Mouse (Mus musculus) hindbrain, embryonic 13.5 days (tissue): ENCODE results near the gene Pdgfc. TPM values are rescaled to one million over a fixed set of nuclear protein-coding genes. Genes with fewer than 3 reads are reported as not detected.
"Not testable (repeated sequence)": the region's sequence is repeated elsewhere in the genome, so short reads cannot be mapped to it uniquely, and the experiment has no call there.

Source experiments
- ATAC-seq: fragments of 200-750 bp; cut with Nextera tagmentation; 2 replicates; pipeline ENCODE4 v1.8.0; 2017; ENCODE audit warnings: moderate TSS enrichment; ENCODE audit not compliant: low FRiP score
- H3K27ac ChIP-seq: fragments of 300-500 bp; sonication (generic); 2 replicates; pipeline ENCODE4 v1.5.1; 2015; ENCODE audit warnings: inconsistent platforms, mild to moderate bottlenecking, moderate library complexity
- H3K27me3 ChIP-seq: fragments of 300-500 bp; sonication (generic); 2 replicates; pipeline ENCODE4 v1.6.1; 2015; ENCODE audit warnings: mild to moderate bottlenecking, inconsistent platforms
- H3K36me3 ChIP-seq: fragments of 300-500 bp; sonication (generic); 2 replicates; pipeline ENCODE4 v1.6.1; 2015; ENCODE audit warnings: mild to moderate bottlenecking, inconsistent platforms
- H3K4me1 ChIP-seq: fragments of 300-500 bp; sonication (generic); replicated peaks from 2 replicates; pipeline ENCODE4 v1.6.1; 2015; ENCODE audit warnings: inconsistent platforms
- H3K4me2 ChIP-seq: fragments of 300-500 bp; sonication (generic); 2 replicates; pipeline ENCODE4 v1.6.1; 2015; ENCODE audit warnings: inconsistent platforms, mild to moderate bottlenecking, moderate library complexity
- H3K4me3 ChIP-seq: fragments of 300-500 bp; sonication (generic); 2 replicates; pipeline ENCODE4 v1.5.1; 2015; ENCODE audit warnings: mild to moderate bottlenecking, inconsistent platforms
- H3K9ac ChIP-seq: fragments of 300-500 bp; sonication (generic); 2 replicates; pipeline ENCODE4 v1.6.1; 2015; ENCODE audit warnings: mild to moderate bottlenecking, inconsistent platforms
- H3K9me3 ChIP-seq: fragments of 300-500 bp; sonication (generic); 2 replicates; pipeline ENCODE4 v1.6.1; 2016; ENCODE audit warnings: inconsistent platforms
- WGBS: fragments of 180-500 bp; shearing (Covaris S2); methylation state at CpG from one replicate; pipeline ENCODE4 v1.1.7; 2015; 5-methylcytosine and 5-hydroxymethylcytosine counted together
- polyA plus RNA-seq: library from polyadenylated mRNA; unstranded; fragments of >200 nt; fragmentation: Nextera tagmentation; extraction: Ambion mirVana; gene quantifications from 2 replicates; pipeline ENCODE4 v1.2.1, GENCODE M21; 2015

Gene Pdgfc
- polyA plus RNA-seq, 1 experiment from 2014 or later, result 6.8 TPM

DNA sequence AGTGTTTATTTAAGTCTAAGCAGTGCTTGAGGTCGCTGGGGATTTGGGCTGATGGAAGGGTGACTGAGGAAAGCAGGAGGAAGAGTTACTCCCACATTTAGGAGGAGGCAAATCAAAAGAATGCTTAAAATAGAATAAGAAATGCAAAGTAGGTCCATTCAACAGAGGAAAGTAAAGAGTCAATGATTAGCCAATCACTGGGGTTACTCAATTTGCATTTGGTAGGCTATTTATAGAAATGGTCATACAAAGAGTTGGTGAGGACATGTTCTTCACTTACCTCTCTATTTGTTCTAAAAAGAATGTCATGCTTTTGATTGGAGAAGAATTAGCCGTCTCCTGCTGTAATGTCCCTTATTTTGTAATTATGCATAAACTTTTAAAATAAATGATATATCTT lies 90.8 kb downstream of the Pdgfc start:
- no peak for ATAC-seq
- H3K4me1 ChIP-seq, result no peaks in the 10 kb centered on the region
- H3K27ac ChIP-seq, result no peak overlapping the region

DNA sequence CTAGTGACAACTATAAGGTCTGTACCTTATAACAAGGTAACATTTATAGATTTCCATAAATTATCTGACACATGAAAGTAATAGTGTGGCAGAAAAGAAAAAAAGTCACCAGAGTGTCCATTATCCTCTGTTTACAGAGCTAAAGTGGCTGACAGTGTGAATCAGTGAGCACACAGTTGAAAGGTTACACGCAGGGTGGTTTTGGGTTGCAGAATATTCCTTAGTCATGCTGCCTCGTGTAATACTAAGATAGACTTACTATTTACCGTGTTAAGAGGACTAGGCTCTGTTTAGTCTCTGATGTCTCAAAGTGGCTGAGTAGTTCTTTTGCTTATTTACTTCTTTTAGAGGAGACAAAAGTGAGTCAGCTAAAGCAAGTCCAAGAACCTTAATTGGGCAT lies 100.8 kb downstream of the Pdgfc start:
- Histone ChIP-seq H3K27ac (no peak overlapping the region), H3K4me3 (no peak overlapping the region), H3K9ac (no peak overlapping the region), H3K27me3 (no peaks in the 10 kb centered on the region), H3K36me3 (no peaks in the 10 kb centered on the region), H3K4me2 (no peak overlapping the region), H3K4me1 (no peaks in the 10 kb centered on the region), H3K9me3 (no peaks in the 10 kb centered on the region)
- WGBS, result 87% methylated on average over 3 of the region's 3 CpGs
- no peak for ATAC-seq

More for the DNA sequence above, 90.8 kb downstream of the Pdgfc start:
- H3K9ac ChIP-seq, result no peak overlapping the region
- 51% methylated on average over 2 of the region's 2 CpGs for whole genome bisulfite sequencing
- no peak overlapping the region for H3K4me3 ChIP-seq
- H3K27me3 ChIP-seq, result no peaks in the 10 kb centered on the region
- no peaks in the 10 kb centered on the region for H3K36me3 ChIP-seq
- H3K9me3 ChIP-seq, result no peaks in the 10 kb centered on the region
- no peak overlapping the region for H3K4me2 ChIP-seq

DNA sequence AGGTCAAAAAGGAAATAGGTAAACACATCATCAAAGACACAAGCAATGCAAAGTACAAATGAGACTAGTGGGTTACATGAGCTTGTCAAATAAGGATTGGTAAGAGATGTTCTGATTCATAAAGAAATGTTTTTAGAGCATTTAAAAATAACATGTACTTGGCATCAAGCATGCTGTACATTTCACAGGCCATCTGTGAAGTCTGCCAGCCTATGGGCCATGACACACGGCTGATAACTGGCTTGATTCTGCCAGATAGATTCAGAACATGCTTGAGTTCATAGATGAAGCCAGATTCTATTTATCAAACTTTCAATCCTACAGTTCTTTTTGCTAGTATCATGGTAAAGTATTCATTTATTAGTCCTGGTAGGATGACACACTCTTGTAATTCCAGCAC lies 101.8 kb downstream of the Pdgfc start:
- H3K27ac ChIP-seq, H3K36me3 ChIP-seq, H3K9ac ChIP-seq, H3K9me3 ChIP-seq, H3K4me3 ChIP-seq, H3K27me3 ChIP-seq, H3K4me2 ChIP-seq, ATAC-seq, H3K4me1 ChIP-seq: not testable (repeated sequence)
- WGBS, result 84% methylated on average over 1 of the region's 1 CpGs

DNA sequence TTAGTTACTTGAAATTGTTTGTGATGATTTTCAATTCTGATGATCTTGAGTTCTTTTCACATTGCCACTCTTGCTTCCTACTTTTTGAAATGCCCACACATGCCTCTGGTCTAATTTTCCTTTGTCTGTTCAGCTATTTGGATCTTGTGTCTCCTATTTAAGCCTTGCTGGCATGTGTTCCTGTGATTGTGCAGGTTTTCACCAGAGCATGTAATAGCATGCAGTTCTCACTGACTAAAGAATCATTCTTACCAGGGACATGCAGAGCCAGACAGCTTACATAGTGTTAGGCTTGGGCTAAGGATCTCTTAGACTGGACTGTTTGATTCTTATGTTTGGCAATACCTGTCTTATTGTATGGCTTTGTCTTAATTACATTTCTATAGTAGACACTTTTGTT lies 107.5 kb downstream of the Pdgfc start:
- no peak overlapping the region for H3K4me3 ChIP-seq
- H3K27me3 ChIP-seq, result no peaks in the 10 kb centered on the region
- H3K4me2 ChIP-seq, result no peak overlapping the region
- H3K9ac ChIP-seq, result no peak overlapping the region
- H3K36me3 ChIP-seq, result no peaks in the 10 kb centered on the region
- no peak overlapping the region for H3K27ac ChIP-seq
- ATAC-seq, result no peak
- H3K4me1 ChIP-seq, result 0 out of 2 replicates have a peak, but pooled peaks cover 1% of the 10 kb centered on the region
- no peaks in the 10 kb centered on the region for H3K9me3 ChIP-seq

DNA sequence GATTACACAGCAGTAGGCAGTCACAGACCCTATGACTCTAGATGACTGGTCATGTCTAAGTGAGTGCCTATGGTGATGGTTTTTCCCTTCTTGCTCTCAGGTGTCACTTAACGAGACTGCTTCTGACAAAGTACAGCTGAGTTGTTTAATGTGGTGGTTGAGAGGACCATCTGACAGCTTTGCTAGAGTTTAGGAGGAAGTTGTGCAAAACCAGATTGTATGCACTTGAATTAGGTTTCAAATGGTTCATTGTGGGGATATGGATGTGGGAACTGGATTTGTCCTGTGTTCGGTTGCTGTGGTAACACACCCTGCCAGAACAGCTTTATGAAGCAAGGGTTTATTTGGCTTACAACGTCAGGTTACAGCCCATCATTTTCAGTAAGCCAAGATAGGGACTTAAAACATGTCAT lies 112.9 kb downstream of the Pdgfc start:
- 61% methylated on average over 3 of the region's 3 CpGs for WGBS
- Histone ChIP-seq H3K36me3 (no peaks in the 10 kb centered on the region), H3K9me3 (no peaks in the 10 kb centered on the region), H3K4me1 (0 out of 2 replicates have a peak, but pooled peaks cover 5% of the 10 kb centered on the region), H3K27me3 (no peaks in the 10 kb centered on the region), H3K27ac (no peak overlapping the region), H3K4me2 (no peak overlapping the region), H3K9ac (no peak overlapping the region), H3K4me3 (no peak overlapping the region)
- ATAC-seq, result no peak

DNA sequence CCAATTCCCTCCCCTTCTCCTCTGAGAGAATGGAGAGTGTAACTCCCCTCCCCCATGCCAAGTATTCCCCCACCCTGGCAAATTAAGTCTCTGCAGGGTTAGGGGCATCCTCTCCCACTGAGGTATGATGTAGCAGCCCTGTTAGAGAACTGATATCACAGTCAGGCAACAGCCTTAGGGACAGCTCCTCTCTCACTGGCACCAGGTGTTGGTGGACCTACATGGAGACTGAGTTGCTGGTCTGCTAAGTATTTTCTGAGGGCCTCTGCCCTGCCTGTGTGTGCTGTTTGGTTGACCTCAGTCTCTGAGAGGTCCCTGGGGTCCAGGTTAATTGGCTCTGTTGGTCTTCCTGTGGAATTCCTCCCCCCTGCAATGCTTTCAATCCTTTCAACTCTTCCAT lies 114.0 kb downstream of the Pdgfc start:
- ATAC-seq, result no peak
- H3K27me3 ChIP-seq, result no peaks in the 10 kb centered on the region
- no peak overlapping the region for H3K9ac ChIP-seq
- no peaks in the 10 kb centered on the region for H3K9me3 ChIP-seq
- H3K27ac ChIP-seq, result no peak overlapping the region
- no peak overlapping the region for H3K4me3 ChIP-seq
- 0 out of 2 replicates have a peak, but pooled peaks cover 5% of the 10 kb centered on the region for H3K4me1 ChIP-seq
- H3K36me3 ChIP-seq, result no peaks in the 10 kb centered on the region
- H3K4me2 ChIP-seq, result no peak overlapping the region

DNA sequence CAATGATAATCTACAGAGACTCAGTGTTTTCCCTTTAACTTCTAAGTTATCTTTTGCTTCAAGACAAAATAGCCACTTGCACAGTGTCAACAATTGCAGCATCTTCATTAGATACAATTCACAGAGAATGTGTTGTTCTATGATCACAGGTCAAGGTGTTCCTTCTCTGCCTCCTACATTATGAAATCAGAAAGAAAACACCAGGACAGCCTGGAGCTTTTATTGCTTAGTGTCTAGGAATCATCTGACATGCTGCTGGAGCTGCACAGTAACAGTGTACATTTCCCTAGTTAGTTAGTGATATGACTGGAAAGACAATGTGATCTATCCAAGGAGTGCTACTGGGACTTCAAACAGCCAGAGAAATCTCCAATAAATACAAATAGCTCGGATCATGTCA lies 118.2 kb downstream of the Pdgfc start:
- Histone ChIP-seq H3K36me3 (no peaks in the 10 kb centered on the region), H3K9me3 (no peaks in the 10 kb centered on the region), H3K27me3 (no peaks in the 10 kb centered on the region), H3K4me1 (no peaks in the 10 kb centered on the region), H3K9ac (no peak overlapping the region), H3K4me3 (no peak overlapping the region), H3K4me2 (no peak overlapping the region), H3K27ac (no peak overlapping the region)
- ATAC-seq, result no peak
- WGBS, result 73% methylated on average over 1 of the region's 1 CpGs

DNA sequence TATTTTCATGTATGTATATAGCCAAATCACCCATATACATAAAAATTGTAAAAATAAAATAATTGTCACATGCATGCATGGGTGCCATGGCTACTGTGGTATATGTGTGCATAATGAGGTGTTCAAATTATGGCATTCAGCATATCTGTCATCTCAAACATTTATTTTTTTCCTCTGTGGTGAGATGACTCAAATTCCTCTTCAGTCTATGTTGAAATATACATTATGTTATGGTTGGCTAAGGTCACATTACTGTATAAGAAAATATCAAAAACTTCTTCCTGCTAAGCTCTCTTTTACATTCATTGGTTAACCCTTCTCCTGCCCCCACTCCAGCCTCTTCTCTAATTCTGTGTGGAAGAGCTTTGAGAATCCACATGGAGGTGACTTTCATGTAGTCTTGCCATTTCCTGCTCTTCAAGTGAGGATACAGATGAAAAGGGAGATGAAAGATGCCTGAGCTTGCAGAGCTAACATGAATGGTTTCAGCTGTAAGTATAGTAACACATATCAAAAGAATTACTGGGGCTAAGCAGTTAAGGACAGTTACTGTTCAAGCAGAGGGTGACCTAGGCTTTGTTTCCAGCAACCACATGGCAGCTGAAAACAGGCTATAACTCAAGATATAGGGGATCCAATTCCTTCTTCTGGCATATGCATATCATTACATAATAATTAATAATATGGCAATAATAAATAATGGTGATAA lies 124.4 kb downstream of the Pdgfc start:
- H3K9me3 ChIP-seq, result no peaks in the 10 kb centered on the region
- no peaks in the 10 kb centered on the region for H3K4me1 ChIP-seq
- no peak for ATAC-seq
- no peak overlapping the region for H3K4me3 ChIP-seq
- no peaks in the 10 kb centered on the region for H3K36me3 ChIP-seq
- H3K27me3 ChIP-seq, result no peaks in the 10 kb centered on the region
- H3K27ac ChIP-seq, result no peak overlapping the region
- H3K9ac ChIP-seq, result no peak overlapping the region
- no peak overlapping the region for H3K4me2 ChIP-seq

DNA sequence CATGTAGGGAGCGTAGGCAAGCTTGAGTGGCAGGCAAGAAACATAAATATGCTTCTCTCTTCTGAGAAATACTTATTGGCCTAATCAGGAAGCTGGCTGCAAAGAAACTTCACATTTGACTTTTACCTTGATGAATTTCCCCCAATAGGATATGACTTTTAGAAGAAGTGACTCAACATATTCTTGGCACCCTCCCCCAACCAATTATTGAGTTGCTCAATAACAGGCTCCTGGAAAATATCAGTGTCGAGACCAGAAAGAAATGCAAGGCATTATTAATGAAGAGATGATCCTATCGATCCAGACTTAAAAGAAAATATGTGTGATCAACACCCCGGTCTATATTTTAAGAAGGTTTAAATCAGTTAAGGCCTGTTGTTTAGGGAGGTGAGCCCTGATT lies 125.9 kb downstream of the Pdgfc start:
- H3K9me3 ChIP-seq, result no peaks in the 10 kb centered on the region

DNA sequence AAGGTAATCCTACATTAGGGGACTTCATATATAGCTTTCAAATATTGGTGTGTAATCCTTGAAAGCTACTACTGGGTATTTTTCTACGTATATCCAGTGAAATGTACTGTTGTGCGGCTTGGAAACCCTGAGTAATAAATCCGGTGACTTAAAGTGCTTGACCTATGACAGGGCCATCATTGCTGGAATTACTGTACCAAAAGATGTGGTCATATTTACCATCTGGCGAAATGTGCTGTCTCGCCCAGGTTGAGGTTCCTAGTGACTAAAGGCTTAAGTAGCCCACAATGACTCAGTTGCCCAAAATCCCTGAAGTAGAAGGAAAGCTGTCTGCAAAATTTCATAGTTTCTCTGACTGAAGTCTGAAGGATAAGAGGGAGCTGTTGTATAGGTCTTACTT lies 127.9 kb downstream of the Pdgfc start:
- 97% methylated on average over 5 of the region's 5 CpGs for WGBS
- Histone ChIP-seq H3K27me3 (no peaks in the 10 kb centered on the region), H3K4me3 (no peak overlapping the region), H3K9me3 (no peaks in the 10 kb centered on the region), H3K36me3 (no peaks in the 10 kb centered on the region), H3K4me1 (no peaks in the 10 kb centered on the region), H3K27ac (no peak overlapping the region), H3K4me2 (no peak overlapping the region), H3K9ac (no peak overlapping the region)
- ATAC-seq, result no peak

More for the DNA sequence above, 125.9 kb downstream of the Pdgfc start:
- Histone ChIP-seq H3K4me1 (no peaks in the 10 kb centered on the region), H3K27ac (no peak overlapping the region), H3K36me3 (no peaks in the 10 kb centered on the region), H3K4me2 (no peak overlapping the region), H3K9ac (no peak overlapping the region), H3K4me3 (no peak overlapping the region), H3K27me3 (no peaks in the 10 kb centered on the region)
- 98% methylated on average over 4 of the region's 4 CpGs for WGBS
- no peak for ATAC-seq

DNA sequence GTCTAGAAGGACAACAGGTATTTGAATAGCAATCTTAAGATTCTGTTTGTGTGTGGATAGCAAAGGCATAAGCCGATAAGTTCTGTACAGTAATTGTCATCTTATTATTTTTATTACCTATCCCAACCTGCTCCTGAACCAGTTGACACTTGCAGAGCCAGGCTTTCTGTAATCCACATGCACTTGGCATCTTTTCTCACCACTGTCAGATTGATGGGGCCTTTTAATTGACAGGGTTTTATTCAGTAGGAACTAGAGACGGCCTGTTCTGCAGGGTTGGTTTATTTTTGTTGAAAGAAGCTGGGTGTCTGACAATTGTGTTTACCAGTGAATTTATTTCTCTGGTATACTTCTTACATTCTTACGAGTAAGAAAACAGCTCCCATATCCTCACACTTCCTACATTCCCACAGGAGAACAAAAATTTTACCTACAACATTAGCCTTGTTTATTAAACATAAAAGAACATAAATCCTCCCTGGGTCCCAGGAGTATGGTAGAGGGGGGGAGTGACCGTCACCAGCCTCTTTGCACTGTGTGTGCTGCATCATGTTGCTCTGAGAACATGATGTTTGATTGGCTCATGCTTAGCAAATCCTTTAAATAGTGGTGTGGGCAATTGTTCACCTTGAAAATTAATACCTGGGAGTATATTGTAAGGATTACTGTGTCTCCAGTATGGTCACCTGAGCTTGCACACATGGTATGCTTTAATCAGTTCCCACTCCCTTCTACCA lies 134.0 kb downstream of the Pdgfc start:
- ATAC-seq, result no peak
- Histone ChIP-seq H3K36me3 (no peaks in the 10 kb centered on the region), H3K4me3 (no peak overlapping the region), H3K27ac (no peak overlapping the region), H3K4me1 (no peaks in the 10 kb centered on the region), H3K9me3 (no peaks in the 10 kb centered on the region), H3K9ac (no peak overlapping the region), H3K27me3 (no peaks in the 10 kb centered on the region), H3K4me2 (no peak overlapping the region)
- 61% methylated on average over 4 of the region's 4 CpGs for WGBS

DNA sequence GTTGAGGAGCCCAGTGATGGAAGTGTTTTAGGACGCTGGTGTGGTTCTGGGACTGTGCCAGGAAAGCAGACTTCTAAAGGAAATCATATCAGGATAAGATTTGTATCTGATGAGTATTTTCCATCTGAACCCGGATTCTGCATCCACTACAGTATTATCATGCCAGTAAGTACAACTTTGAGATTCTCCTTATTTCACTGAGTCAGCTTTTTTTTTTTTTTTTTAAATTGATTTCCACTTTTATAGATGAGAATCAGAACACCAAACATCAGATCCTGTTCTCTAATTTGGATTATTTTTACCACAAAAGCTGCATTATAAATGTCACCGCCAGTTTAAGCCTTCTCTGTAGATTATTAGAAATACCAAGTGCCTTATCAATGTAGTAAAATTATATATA lies 138.6 kb downstream of the Pdgfc start:
- no peaks in the 10 kb centered on the region for H3K27me3 ChIP-seq
- H3K9me3 ChIP-seq, result no peaks in the 10 kb centered on the region
- ATAC-seq, result no peak
- H3K36me3 ChIP-seq, result no peaks in the 10 kb centered on the region
- H3K27ac ChIP-seq, result no peak overlapping the region
- H3K4me3 ChIP-seq, result no peak overlapping the region
- H3K4me1 ChIP-seq, result no peaks in the 10 kb centered on the region
- 91% methylated on average over 3 of the region's 3 CpGs for WGBS
- H3K4me2 ChIP-seq, result no peak overlapping the region
- no peak overlapping the region for H3K9ac ChIP-seq
